Mouse (Mus musculus): ENCODE data around the gene Prkce. TPM values are rescaled to one million over a fixed set of nuclear protein-coding genes. Genes with fewer than 3 reads are reported as not detected.

Gene Prkce
- total RNA-seq, 2 experiments from 2014 or later = 8.7 TPM

DNA sequence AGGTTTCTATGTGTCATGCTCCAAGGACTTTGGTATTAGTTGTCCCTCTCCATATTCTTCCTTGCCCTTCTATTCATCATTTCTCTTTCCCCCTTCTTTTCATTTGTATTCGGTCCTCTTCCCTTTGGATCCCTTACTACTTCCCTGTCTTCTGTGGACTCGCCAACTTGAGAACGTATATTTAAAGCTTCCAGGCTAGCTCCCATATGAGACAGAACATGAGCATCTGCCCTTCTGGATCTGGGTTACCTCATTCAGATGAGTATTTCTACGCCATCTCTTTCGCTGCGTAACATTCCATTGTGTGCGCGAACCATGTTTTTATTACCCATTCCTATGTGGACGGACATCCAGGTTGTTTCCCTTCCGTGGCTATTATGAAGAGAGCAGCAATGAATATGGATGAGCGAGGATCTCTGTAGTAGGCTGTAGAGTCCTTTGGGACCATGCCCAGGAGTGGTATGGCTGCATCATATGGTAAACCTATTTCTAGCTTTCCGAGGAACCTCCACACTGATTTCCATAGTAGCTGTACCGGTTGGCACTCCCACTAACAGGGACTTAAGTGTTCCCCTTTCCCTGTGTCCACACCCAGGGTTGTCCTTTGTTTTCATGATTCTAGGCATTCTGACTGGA is 152.5 kb downstream of the Prkce start:
- no peak for DNase-seq
- intact Hi-C loops (cut with DNase I; ENCODE audit: low total_unique reads) = no loop called here

DNA sequence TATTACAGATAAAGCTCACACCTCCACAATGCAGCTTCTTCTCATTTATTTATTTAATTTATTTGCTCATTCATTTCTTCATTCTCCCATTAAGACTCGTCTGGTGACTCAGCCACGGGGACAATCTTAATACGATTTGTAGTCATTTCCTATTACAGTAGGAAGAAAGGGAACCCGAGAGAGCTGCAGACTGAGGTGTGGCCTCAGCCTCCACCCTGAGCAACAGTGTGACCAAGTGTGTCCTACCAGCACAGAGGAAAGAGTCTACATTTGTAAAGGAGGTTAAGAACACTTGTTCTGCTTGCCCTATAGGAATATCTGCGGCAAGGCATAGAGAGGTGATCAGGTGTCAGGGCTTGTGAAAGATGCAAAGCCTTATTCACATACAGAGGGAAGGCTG is 155.3 kb downstream of the Prkce start:
- DNase-seq = no peak
- intact Hi-C loops (cut with DNase I; ENCODE audit: low total_unique reads) = no loop called here

DNA sequence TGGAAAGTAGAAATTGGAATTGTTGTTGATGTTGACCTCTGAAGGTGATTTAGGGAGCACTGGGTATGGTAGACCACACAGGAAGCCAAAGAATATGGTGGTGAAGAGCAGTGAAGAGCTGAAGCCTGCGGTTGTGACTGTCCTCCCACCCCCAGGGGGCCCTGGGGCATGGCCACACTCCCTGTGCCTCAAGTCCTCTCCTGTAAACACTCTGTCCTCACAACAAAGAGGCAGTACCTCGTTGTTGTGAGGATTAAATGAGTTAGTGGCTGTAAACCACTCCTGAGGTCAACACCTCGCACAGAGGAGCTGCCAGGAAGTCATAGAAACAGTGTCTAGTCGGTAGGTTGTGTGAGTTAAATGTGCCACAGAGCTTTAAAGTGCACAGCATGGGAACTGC is 155.7 kb downstream of the Prkce start:
- no peak for DNase-seq
- intact Hi-C loops (cut with DNase I; ENCODE audit: low total_unique reads) = no loop called here

DNA sequence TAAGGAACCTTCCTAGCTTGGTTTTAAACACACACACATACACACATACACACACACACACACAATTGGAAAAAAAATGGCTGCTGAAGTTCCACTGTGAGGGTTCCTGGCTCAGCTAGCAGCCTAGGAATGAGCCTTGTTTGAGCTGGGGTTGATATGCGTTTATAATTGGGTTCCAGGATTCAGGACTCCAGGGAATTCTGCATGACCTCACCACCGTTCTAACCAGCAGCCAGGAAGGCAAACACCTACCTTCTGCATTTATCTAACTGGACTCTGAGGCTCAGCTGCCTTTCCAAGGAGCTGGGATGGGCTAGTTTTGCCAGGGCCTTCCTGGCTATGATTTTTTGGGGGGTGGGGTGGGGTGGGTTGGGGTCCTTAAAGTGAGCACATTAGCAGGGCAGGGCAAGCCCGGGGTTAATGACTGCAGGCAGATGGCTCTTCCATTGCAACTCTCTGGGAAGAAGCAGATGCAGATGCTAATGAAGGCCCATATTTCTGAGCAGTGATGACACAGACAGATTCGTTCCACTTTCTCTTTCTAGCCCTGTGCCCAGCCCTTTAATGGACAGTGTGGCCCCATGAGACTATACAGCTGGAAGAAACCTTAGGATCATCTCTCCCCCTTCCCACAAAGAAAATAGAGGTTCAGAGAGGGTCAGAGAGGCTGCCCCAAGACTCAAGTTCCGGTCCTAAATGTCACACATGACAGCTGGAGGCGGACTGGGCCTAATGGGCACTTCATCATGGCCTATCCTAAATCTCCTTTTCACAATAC is 156.5 kb downstream of the Prkce start:
- intact Hi-C loops (cut with DNase I; ENCODE audit: low total_unique reads) = no loop called here
- no peak for DNase-seq

DNA sequence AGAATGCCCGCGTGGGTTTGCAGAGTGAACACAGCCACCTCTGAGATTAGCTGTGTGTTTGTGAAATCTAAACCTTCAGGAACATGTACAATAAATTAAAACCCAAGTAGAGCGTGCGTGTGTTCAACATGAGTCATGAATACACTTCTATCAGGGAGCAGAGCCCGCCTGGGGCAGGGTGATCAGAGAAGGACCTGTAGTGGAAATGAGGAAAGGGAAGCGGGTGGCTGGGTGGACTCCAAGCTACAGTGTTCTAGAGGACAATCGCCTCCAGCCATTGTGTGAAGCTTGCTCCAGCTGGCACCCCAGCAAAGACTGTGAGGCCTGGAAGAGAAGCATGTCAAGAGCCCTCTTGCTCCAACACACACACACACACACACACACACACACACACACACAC is 157.2 kb downstream of the Prkce start:
- intact Hi-C loops (cut with DNase I; ENCODE audit: low total_unique reads) = no loop called here
- peak; percentile 31 for DNase-seq

DNA sequence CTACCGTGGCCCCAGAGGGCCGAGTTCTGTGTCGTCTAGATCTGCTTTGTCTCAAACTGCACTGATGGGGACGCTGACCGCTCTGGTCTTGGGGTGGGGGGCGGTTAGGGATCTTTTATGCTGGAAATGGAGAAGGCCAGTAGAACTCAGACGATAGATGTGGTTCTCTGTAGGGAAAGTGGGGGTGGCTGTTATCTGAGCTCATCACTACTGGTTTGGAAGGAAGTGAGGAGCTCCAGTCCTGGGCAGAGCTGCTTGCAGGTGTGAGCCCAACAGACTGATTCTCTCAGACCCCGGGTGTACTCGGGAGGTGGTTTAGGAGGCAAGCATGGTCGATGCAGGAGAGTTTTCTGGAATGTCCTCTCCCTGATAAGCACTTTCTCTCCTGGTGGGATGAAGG is 157.7 kb downstream of the Prkce start:
- intact Hi-C loops (cut with DNase I; ENCODE audit: low total_unique reads) = no loop called here
- DNase-seq = no peak

DNA sequence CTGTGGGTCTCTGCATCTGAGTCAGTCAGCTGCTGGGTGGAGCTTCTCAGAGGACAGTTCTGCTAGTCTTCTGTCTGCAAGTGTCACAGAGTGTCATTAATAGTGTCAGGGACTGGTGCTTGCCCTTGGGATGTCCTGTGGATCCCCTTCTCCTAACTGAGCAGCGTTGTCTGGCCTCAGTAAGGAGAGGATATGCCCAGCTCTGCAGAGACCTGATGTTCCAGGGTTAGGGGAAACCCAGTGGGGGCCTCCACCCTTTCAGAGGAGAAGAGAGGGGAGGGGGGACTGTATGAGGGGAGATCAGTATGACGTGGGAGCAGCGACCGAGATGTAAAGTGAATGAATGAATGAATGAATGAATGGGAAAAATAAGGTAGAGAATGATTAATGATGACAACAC is 160.4 kb downstream of the Prkce start:
- intact Hi-C loops (cut with DNase I; ENCODE audit: low total_unique reads) = no loop called here
- DNase-seq = no peak

DNA sequence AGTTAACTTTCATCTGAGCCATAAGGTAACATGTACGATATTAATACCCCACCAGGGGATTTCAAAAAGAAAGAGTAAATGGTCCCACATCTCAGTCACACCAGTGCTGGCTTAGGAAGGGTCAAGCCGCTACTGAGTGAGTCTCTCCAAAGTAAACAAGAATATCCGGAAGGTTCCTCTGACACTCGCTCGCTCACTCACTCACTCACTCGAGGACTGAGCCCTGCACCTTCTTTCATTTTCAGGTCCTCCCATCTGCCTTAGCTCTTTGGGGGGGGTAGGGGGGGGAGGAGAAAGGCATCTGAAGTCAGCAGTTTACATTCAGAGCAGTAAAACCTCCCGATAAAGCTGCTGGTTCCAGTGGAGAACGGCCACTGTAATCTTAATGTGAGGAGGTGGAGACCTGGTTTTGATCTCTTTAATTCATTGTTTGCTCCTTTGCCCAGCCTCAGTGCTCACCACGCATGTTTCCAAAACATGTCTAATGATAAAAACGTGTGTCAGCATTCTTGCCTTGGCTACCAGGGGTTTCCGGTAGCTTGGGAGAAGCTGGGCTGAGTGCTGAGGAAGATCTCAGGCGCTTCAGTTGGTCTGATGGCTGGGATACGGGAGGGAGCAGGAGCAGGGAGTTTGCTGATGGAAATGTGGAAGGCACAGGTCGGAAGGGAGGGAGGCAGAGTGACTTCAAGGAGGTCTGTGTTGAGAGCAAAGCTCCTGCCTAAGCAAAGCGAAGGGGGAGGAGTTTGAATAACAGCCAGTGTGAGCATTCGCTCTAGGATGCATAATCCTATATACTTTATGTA is 161.9 kb downstream of the Prkce start:
- intact Hi-C loops (cut with DNase I; ENCODE audit: low total_unique reads) = no loop called here
- no peak for DNase-seq

DNA sequence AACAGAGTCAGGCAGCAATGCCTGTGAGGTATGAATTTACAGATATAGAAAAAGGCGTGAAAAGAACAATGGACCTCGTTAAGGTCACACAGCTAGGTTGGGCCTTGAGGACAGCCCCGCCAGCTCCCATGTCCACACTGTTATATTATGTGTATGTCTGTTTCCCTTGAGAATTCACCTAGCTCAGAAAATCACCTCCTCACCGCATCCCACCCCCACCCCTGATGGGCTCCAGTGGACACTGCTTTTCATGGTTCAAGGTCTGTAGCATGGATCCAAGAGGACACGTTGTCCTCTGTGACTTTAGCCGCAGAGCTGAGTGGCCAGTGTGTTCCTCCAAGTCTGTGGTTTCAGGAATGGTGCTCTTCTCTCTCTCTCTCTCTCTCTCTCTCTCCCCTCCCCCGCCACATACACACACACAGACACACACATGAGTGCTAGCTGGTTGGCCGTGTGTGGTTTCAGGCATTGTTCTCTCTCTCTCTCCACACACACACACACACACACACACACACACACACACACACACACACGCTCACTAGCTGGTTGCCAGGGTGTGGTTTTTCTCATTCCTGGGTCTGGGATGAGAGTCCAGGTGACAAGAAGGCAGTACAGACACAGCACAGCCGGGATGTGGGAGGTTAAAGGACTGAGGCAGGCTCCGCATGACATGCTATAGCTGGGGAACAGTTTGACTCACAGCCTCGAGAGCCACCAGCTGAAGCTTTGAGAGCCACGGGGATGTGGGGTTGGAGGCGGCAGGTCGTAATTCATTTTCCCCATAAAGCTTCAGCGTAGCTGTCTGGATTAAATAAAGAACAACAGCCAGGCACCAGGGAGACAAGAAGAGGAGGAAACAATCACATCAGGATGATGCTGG is 162.7 kb downstream of the Prkce start:
- DNase-seq = no peak
- intact Hi-C loops (cut with DNase I; ENCODE audit: low total_unique reads) = no loop called here

DNA sequence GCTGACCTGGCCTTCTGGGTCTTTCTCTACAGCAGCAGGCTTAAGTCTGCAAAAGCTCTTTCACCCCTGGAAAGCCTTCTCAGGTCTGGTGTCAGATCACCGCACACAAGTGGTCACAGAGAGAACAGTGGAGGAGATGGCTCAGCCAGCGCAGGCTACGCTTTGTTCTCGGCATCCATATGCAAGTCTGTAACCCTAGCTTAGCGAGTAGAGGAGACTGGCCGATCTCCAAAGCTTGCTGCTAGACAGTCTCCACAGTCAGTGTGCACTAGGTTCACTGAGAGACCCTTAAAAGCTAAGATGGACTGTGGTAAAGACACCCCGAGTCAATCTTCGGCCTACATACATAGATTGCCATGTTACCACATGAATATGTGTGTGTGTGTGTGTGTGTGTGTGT is 164.2 kb downstream of the Prkce start:
- intact Hi-C loops (cut with DNase I; ENCODE audit: low total_unique reads) = no loop called here

DNA sequence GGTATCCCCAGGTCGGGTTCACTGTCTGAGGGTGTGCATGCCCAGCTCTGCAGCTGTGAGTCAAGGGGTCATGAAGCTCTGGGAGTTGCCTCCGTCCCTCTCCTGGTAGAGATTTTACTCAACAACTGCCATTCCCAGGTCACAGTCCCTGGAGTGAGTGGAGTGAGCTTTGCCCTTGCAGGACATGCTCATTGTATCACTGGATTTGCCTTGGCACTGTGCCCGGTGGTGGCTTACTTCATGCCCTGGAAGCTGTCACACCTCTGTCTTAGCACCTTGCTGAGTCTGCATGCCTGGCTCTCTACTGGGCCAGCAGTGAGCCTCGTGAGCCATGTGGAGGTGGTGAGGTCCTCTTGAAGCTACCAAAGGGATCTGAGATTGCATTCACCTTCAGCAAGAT is 167.4 kb downstream of the Prkce start:
- intact Hi-C loops (cut with DNase I; ENCODE audit: low total_unique reads) = no loop called here
- no peak for DNase-seq

More for the DNA sequence above, 164.2 kb downstream of the Prkce start:
- DNase-seq = no peak

DNA sequence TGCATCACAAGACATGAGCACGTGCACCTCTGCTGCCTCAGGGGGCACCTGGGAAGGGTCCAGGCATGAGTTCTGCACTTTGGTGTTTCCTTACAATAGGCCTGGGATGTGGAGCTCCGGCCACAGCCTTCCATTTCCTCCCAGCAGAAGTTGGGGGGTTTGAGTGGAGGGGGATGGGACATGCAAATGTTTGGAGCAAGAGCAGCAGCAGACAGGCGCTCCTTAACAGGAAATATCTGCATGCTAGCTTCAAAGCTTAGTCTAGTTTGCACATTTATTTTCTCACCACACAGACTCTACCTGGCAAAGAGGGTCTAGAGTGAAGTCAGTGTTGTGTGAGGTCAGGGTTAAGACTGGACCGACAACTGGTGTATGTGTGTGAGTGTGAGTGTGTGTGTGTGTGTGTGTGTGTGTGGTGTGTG is 169.1 kb downstream of the Prkce start:
- intact Hi-C loops (cut with DNase I; ENCODE audit: low total_unique reads) = no loop called here
- DNase-seq = no peak

DNA sequence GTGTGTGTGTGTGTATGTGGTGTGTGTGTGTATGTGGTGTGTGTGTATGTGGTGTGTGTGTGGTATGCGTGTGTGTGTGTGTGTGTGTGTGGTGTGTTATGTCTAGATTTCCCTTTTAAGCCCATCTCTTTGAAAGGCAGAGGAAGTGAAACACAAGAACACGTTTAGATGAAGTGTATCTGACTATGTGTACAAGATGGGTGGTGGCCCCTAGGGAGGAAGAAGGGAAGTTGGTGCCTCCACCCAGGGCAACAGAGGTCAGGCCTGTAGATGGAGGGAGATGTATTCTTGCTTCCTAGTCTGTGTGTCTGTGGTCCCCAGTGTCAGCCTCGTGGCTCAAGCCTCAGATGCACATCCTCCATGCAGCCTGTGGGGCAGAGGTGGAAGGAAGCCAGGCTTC is 169.5 kb downstream of the Prkce start:
- DNase-seq = no peak
- intact Hi-C loops (cut with DNase I; ENCODE audit: low total_unique reads) = no loop called here

DNA sequence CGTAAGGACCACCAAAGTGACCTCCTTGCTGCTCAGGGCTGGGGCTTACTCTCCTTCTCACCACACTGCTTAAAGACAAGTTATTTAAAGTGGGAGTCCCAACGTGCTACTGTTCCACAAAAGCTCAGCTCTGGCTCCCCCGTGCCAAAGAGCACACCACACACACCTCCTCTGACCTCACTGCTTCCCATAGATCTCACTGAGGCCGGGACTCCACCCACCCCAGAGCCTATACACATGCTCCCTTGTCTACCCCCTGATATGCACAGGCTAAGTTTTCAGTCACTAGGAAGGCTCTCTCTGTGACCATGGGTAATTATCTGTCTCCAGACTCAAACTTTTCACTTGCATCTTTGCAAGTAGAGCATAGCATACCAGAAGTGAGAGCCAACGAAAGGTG is 170.7 kb downstream of the Prkce start:
- intact Hi-C loops (cut with DNase I; ENCODE audit: low total_unique reads) = no loop called here
- DNase-seq = no peak

DNA sequence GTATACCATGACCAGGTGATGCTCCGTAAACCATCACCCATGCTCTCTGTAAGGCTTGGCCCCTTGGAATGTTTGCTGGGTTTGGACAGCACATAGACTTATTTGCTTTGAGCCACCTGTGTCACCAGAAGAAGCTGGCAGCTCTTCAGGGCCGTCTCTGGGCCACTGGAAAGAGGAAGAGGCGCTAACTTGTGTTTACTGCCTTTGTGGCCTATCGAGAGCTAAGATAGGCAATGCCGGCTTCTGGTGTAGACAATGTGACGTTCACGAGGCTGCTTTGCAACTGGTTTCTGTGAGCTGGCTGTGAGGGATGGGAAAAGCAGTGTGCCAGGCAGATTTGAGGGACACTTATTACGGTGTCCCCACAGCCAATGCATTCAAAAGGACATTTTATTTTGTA is 176.4 kb downstream of the Prkce start:
- intact Hi-C loops (cut with DNase I; ENCODE audit: low total_unique reads) = no loop called here
- DNase-seq = no peak

DNA sequence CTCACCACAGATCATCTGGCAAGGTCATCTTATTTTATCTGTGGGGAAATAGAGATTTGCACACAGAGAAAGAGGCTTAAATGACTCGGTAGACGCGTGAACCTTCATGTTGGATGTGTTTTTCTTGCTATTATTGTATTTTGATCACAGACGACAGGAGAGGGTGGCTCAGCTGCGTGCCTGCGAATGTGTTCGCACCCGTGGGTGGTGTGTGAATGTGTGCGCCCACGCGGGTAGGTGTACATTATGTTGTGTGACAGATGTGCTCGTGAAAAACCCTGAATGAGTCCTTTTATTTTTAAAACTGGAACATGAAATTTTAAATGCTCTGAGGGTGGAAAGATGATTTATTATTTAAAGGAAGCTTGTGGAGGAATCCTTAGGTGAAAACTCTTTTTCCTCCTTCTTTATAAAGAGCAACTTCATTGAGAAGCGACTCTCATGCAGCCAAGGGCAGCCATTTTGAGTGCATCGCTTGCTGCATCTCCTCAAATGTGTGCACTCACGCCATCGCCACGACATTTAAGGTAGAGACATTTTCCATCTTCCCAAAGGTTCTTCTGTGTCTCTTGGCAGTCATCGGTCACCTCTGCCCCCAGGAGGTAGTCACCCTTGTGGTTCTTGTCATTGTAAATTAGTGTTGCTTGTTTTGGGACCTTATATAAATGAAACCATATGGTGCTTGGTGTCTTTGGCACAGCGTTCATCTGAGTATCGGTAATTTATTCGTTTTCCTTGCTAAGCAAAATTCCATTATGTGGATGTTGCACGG is 177.8 kb downstream of the Prkce start:
- intact Hi-C loops (cut with DNase I; ENCODE audit: low total_unique reads) = no loop called here
- DNase-seq = no peak

DNA sequence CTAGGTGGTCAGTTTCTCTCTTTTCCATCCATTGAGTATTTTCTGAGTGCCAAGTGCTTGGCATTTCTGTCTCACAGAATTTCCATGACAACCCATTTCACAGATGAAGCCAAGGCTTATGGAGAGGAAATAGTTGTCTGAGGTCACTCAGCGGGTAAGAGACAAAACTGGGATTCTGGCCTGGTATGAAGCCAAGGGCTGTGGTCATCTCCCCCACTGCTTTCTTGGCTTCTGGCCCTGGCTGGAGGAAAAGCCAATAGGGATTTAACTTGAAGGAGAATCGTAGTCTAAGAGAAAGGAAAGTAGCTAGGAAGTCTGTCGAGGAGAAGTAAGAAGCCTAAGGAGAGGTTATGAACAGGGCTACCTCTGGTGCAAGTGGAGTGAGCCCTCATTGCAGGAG is 182.7 kb downstream of the Prkce start:
- peak; percentile 74 for DNase-seq
- intact Hi-C loops (cut with DNase I; ENCODE audit: low total_unique reads) = no loop called here

DNA sequence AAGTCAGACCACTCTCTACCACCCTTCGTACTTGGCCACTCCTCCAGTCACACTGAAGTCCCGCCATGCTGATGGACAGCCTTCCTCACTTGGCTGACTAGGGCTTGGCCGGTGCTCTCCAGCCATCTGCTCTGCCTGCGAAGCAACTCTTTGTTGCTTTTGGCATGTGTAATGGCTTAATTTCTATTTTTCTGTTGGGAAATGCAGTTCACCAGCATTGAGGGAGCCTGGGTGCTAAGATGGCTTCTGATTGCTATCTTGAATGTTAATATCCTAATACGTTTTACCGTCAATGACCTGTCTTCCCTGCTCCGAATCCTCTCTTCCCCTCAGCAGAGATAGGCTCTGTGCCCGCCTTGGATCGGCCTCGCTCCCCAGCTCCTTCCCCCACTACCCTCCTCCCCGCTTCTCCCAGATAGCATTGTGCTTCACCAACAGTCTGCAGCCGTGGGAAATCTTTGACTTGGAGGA is 183.2 kb downstream of the Prkce start:
- DNase-seq = no peak

DNA sequence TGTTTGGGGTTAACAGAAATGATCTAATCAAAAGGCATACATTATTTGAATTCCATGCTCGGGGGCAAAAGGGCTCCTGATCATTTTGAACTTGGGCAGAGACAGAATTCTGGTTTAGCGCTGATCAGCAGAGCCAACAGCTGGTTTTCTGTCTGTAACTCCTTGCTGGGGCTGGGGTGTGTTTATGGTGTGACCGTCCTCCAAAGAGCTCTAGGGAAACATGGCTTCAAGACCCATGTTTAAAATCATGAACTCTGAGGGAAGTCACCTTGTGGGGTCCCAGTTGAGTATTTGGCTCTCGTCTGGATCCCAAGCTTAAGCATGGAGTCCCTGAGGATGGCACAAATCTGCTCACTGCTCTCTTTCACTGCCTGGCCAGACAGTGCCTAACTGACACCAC is 183.7 kb downstream of the Prkce start:
- DNase-seq = no peak
- intact Hi-C loops (cut with DNase I; ENCODE audit: low total_unique reads) = no loop called here

More for the DNA sequence above, 183.2 kb downstream of the Prkce start:
- intact Hi-C loops (cut with DNase I; ENCODE audit: low total_unique reads) = no loop called here
